Mouse (Mus musculus): Measurements from ENCODE around the gene Man2a1. TPM values are rescaled to one million over a fixed set of nuclear protein-coding genes. Genes with fewer than 3 reads are reported as not detected.

The Man2a1 gene
- polyA plus RNA-seq, 1 experiment from 2014 or later: 8.1 TPM

DNA sequence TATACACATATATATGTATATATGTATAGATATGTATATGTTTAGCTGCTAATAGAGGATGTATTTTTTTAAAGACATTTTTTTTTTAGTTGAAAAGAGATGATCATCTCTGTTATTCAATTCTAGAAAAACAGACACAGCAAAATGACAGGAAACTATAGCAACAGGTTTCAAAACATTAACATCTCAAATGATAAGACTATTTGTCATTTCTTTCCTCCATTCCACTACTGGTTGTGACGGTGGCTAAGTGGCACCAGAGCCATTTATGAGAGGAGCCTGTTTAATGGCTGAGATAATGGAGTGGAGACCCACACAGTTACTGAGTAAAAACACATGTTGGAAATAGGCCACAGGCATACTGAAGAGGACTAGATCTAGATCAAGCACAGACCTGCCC, 185.4 kb downstream of the Man2a1 start:
- no peaks in the 10 kb centered on the region for H3K36me3 ChIP-seq
- 10% methylated on average over 1 of the region's 1 CpGs for WGBS
- ATAC-seq (ENCODE audit: insufficient number of reproducible peaks, insufficient read depth, low FRiP score, low TSS enrichment, low read depth): no peak
- H3K27me3 ChIP-seq: no peaks in the 10 kb centered on the region
- no peak overlapping the region for H3K4me2 ChIP-seq
- peaks cover 8% of the 10 kb centered on the region for H3K4me1 ChIP-seq (replicated peaks)
- no peak overlapping the region for H3K4me3 ChIP-seq (replicated peaks)
- H3K9ac ChIP-seq (replicated peaks): no peak overlapping the region
- no peak overlapping the region for H3K27ac ChIP-seq
- no peaks in the 10 kb centered on the region for H3K9me3 ChIP-seq

DNA sequence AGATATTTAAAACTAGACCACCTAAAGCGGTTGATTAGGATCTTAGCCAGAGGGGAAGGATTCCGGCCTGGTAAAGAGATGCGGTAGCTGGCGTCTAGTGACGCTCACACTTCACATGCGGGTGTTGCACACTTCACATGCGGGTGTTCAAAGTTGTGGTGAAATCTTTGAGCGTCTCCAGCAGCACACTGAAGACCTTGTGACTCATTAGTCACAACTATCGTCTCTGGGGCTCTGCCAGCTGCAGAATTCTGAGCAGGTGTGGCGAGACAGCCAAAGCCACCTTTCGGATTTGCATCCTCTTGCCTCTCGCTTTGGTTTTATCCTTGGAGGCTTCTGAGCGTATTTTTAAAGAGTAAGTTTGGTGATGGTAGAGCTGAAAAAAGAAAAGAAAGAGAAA, 187.8 kb downstream of the Man2a1 start:
- H3K27ac ChIP-seq: no peak overlapping the region
- H3K9ac ChIP-seq (replicated peaks): no peak overlapping the region
- H3K9me3 ChIP-seq: no peaks in the 10 kb centered on the region
- no peak overlapping the region for H3K4me3 ChIP-seq (replicated peaks)
- no peaks in the 10 kb centered on the region for H3K36me3 ChIP-seq
- 84% methylated on average over 13 of the region's 13 CpGs for WGBS
- ATAC-seq (ENCODE audit: insufficient number of reproducible peaks, insufficient read depth, low FRiP score, low TSS enrichment, low read depth): no peak
- no peaks in the 10 kb centered on the region for H3K27me3 ChIP-seq
- H3K4me2 ChIP-seq: no peak overlapping the region
- peaks cover 6% of the 10 kb centered on the region for H3K4me1 ChIP-seq (replicated peaks)

DNA sequence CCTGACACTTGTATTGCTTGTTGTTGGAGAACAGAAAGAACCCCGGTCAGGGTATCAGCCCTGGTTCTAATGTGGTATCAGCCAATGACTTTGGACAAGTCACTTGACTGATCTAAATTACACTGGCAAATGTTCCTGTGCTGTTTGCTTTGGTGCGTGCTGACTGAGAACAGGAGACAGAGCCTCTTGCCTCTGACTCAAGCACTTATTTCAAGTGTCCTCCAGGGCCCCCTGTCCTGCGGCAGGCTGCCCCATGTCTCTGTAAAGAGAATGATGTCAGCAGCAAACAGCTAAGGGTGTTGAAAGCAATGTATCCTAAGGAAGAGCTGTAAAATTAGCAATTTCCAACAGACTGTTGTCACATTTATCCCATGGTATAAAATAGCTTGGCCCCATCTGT, 188.6 kb downstream of the Man2a1 start:
- Histone ChIP-seq H3K27ac (no peak overlapping the region), H3K27me3 (no peaks in the 10 kb centered on the region), H3K4me1 (replicated peaks) (peaks cover 6% of the 10 kb centered on the region), H3K36me3 (no peaks in the 10 kb centered on the region), H3K4me3 (replicated peaks) (no peak overlapping the region), H3K9ac (replicated peaks) (no peak overlapping the region), H3K9me3 (no peaks in the 10 kb centered on the region), H3K4me2 (no peak overlapping the region)
- 56% methylated on average over 3 of the region's 3 CpGs for WGBS
- ATAC-seq (ENCODE audit: insufficient number of reproducible peaks, insufficient read depth, low FRiP score, low TSS enrichment, low read depth): no peak

DNA sequence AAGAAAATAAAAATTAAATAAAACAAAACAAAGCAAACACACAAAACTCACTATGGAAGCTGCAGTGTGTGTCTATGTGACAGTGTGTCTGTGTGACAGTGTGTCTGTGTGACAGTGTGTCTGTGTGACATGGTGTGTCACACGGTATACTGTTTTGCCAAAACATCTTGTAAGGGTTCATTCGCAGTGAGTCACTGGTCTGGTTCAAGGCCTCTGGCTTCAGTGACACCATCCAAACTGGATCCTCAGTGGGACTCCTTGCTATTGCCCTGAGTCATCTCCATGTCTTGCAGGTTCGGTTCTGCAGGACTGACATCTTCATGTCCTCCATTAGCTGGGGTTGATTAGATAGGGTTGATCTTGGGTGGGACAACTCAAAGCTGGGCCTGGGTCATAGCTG, 191.5 kb downstream of the Man2a1 start:
- 90% methylated on average over 3 of the region's 3 CpGs for WGBS
- no peak for ATAC-seq (ENCODE audit: insufficient number of reproducible peaks, insufficient read depth, low FRiP score, low TSS enrichment, low read depth)

DNA sequence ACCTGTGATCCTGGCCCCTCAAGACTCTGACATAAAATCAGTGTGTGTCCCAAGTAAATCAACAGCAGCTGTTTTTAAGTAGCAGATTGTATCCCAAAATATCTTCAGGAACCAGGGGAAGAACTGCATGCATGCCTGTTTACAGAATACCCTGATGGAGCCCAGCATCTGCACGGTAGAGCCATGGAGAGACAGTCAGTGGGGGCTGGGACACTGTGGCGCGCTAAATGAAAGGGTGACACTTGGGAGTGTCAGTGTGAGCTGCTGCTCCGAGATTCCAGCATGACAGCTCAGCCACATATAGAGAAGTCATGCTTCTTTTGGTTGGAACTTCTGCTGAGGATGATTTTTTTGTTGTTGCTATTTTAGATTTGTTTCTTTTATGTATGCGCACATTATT, 192.1 kb downstream of the Man2a1 start:
- ATAC-seq (ENCODE audit: insufficient number of reproducible peaks, insufficient read depth, low FRiP score, low TSS enrichment, low read depth): no peak
- 75% methylated on average over 5 of the region's 5 CpGs for WGBS
- H3K4me3 ChIP-seq (replicated peaks): no peak overlapping the region
- H3K4me1 ChIP-seq (replicated peaks): no peaks in the 10 kb centered on the region; the same call in 1 of the 2 replicates
- H3K9ac ChIP-seq (replicated peaks): no peak overlapping the region
- no peaks in the 10 kb centered on the region for H3K27me3 ChIP-seq
- H3K4me2 ChIP-seq: no peak overlapping the region
- H3K36me3 ChIP-seq: no peaks in the 10 kb centered on the region
- H3K9me3 ChIP-seq: no peaks in the 10 kb centered on the region
- no peak overlapping the region for H3K27ac ChIP-seq

More for the DNA sequence above, 191.5 kb downstream of the Man2a1 start:
- Histone ChIP-seq H3K27ac (no peak overlapping the region), H3K9ac (replicated peaks) (no peak overlapping the region), H3K27me3 (no peaks in the 10 kb centered on the region), H3K9me3 (no peaks in the 10 kb centered on the region), H3K4me1 (replicated peaks) (no peaks in the 10 kb centered on the region; the same call in 1 of the 2 replicates), H3K36me3 (no peaks in the 10 kb centered on the region), H3K4me3 (replicated peaks) (no peak overlapping the region), H3K4me2 (no peak overlapping the region)

DNA sequence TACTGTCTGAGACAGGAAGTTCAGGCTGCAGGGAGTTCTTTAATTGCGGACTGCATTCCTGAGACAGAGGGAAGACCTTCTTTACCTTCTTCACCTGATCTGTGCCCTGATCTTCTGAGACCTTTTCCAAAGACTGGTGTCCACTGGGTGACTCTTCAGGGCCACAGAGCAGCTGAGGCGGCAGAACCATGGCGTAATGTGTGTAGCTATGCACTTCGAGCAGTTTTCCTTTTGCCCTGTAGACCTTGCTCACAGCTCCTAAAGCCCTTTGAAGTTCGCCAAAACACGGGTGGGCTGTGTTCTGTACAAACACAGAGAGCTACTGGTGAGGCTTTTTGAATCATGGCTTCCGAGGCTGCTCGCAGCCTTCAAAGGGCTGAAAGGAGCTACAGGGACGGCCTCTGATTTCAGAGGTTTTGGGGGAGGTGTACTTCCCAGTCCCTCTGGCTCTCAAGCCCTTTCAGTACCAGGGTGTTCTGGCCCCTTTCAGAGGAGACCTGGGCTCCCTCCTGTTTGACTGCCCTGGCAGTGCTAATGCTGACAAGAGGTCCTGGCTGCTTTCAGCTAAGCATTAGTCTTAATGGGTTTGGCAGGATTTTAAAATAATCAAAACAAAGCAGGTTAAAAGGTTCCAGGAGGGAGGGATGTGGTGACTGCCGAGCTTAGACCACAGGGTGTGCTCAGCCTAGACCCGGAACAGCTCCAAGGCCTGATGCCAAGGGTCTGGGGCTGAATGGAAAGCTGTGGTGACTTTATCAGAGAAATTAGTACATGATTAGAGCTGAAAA, 201.8 kb downstream of the Man2a1 start:
- Histone ChIP-seq H3K4me3 (replicated peaks) (no peak overlapping the region), H3K36me3 (no peaks in the 10 kb centered on the region), H3K9me3 (no peaks in the 10 kb centered on the region), H3K27me3 (no peaks in the 10 kb centered on the region), H3K9ac (replicated peaks) (no peak overlapping the region), H3K4me1 (replicated peaks) (peaks cover 15% of the 10 kb centered on the region), H3K4me2 (peak overlapping the region; percentile 13; the same call in 1 of the 2 replicates), H3K27ac (0 out of 2 replicates have a peak overlapping the region, but pooled peaks have one; percentile 23)
- ATAC-seq (ENCODE audit: insufficient number of reproducible peaks, insufficient read depth, low FRiP score, low TSS enrichment, low read depth): peak; percentile 57; the same call in 1 of the 2 replicates
- WGBS: 26% methylated on average over 11 of the region's 11 CpGs

DNA sequence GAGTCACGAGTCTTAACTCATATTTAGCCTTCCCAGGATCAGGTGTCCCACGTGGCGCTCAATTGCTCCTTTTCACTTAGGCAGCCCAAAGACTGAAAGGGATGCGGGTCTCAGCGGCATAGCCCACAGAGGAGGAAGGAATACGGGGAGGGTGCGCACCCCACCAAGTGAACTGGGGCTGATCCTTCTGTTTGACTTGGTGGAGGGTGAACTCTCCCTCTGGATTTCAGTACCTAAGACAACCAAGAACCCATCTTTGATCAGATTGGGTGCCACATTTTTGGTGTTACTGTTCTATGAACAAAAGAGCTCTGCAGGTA, 202.4 kb downstream of the Man2a1 start:
- 67% methylated on average over 7 of the region's 7 CpGs for WGBS
- no peak overlapping the region for H3K27ac ChIP-seq
- no peaks in the 10 kb centered on the region for H3K27me3 ChIP-seq
- peaks cover 15% of the 10 kb centered on the region for H3K4me1 ChIP-seq (replicated peaks)
- H3K4me3 ChIP-seq (replicated peaks): no peak overlapping the region
- H3K4me2 ChIP-seq: no peak overlapping the region
- no peak for ATAC-seq (ENCODE audit: insufficient number of reproducible peaks, insufficient read depth, low FRiP score, low TSS enrichment, low read depth)
- no peaks in the 10 kb centered on the region for H3K36me3 ChIP-seq
- no peaks in the 10 kb centered on the region for H3K9me3 ChIP-seq
- H3K9ac ChIP-seq (replicated peaks): no peak overlapping the region

Other genes with a start within 250 kb of the Man2a1 start
- not detected in 2 replicates for gene 4930583I09Rik, start 235.3 kb downstream of the Man2a1 start, polyA plus RNA-seq (2016; fragmentation: Nextera tagmentation; extraction: Ambion mirVana)

Data from limb, embryonic 12.5 days (tissue).